Mouse (Mus musculus) hindbrain, embryonic 16.5 days (tissue): ENCODE data around the gene Pinlyp. TPM values are rescaled to one million over a fixed set of nuclear protein-coding genes. Genes with fewer than 3 reads are reported as not detected.
A peak's percentile ranks its signal among the peaks of the same experiment; 100 is the strongest.

Experiments
- ATAC-seq: fragments of 200-750 bp; cut with Nextera tagmentation; 2 replicates; pipeline ENCODE4 v1.8.0; 2017; ENCODE audit warnings: moderate TSS enrichment, moderate library complexity
- H3K27ac ChIP-seq: fragments of 300-500 bp; sonication (generic); 2 replicates; pipeline ENCODE4 v1.5.1; 2014; ENCODE audit warnings: low read depth, mild to moderate bottlenecking, control low read depth, low read length, moderate library complexity
- H3K27me3 ChIP-seq: fragments of 300-500 bp; sonication (generic); replicated peaks from 2 replicates; pipeline ENCODE4 v1.6.1; 2014; ENCODE audit warnings: low read length; ENCODE audit not compliant: control insufficient read depth, insufficient read depth
- H3K36me3 ChIP-seq: fragments of 300-500 bp; sonication (generic); 2 replicates; pipeline ENCODE4 v1.6.1; 2014; ENCODE audit warnings: mild to moderate bottlenecking, low read length, moderate library complexity, mixed read lengths; ENCODE audit not compliant: control insufficient read depth, insufficient read depth
- H3K4me1 ChIP-seq: fragments of 300-500 bp; sonication (generic); 2 replicates; pipeline ENCODE4 v1.6.1; 2014; ENCODE audit warnings: low read depth, low read length; ENCODE audit not compliant: control insufficient read depth, insufficient read depth
- H3K4me2 ChIP-seq: fragments of 300-500 bp; sonication (generic); 2 replicates; pipeline ENCODE4 v1.6.1; 2014; ENCODE audit warnings: mild to moderate bottlenecking, low read length, control low read depth, moderate library complexity
- H3K4me3 ChIP-seq: fragments of 300-500 bp; sonication (generic); 2 replicates; pipeline ENCODE4 v1.5.1; 2014; ENCODE audit warnings: mild to moderate bottlenecking, low read length, control low read depth, moderate library complexity
- H3K9ac ChIP-seq: fragments of 300-500 bp; sonication (generic); 2 replicates; pipeline ENCODE4 v1.6.1; 2014; ENCODE audit warnings: low read depth, mild to moderate bottlenecking, control low read depth, low read length, moderate library complexity
- H3K9me3 ChIP-seq: fragments of 300-500 bp; sonication (generic); 2 replicates; pipeline ENCODE4 v1.6.1; 2014; ENCODE audit warnings: mild to moderate bottlenecking, low read length, moderate library complexity; ENCODE audit not compliant: control insufficient read depth
- WGBS: fragments of 180-500 bp; shearing (Covaris S2); extraction: QIAGEN DNeasy Blood & Tissue Kit; methylation state at CpG from one replicate; pipeline ENCODE4 v1.1.7; 2014; 5-methylcytosine and 5-hydroxymethylcytosine counted together
- polyA plus RNA-seq: library from polyadenylated mRNA; unstranded; fragments of >200 nt; fragmentation: Nextera tagmentation; extraction: Ambion mirVana; gene quantifications from 2 replicates; pipeline ENCODE4 v1.2.1, GENCODE M21; 2015

The Pinlyp gene
- polyA plus RNA-seq, 1 experiment from 2014 or later = not detected

GRCm38 (mm10) chr7:24586828-24587227, 40.9 kb upstream of the Pinlyp start:
- peaks cover 4% of the 10 kb centered on the region; the same call in 1 of the 2 replicates for H3K9me3 ChIP-seq
- peak; percentile 75 for ATAC-seq
- H3K4me3 ChIP-seq = peak overlapping the region; percentile 63
- H3K27ac ChIP-seq = no peak overlapping the region
- no peaks in the 10 kb centered on the region for H3K36me3 ChIP-seq
- H3K27me3 ChIP-seq = peaks cover 8% of the 10 kb centered on the region
- 5% methylated on average over 8 of the region's 8 CpGs for WGBS
- peak overlapping the region; percentile 84 for H3K9ac ChIP-seq
- H3K4me1 ChIP-seq = peaks cover 8% of the 10 kb centered on the region; the same call in 1 of the 2 replicates
- H3K4me2 ChIP-seq = peak overlapping the region; percentile 74

GRCm38 (mm10) chr7:24585995-24586394, 40.1 kb upstream of the Pinlyp start:
- ATAC-seq = no peak
- peaks cover 8% of the 10 kb centered on the region for H3K27me3 ChIP-seq
- H3K4me3 ChIP-seq = no peak overlapping the region
- no peak overlapping the region for H3K27ac ChIP-seq
- no peaks in the 10 kb centered on the region for H3K36me3 ChIP-seq
- peak overlapping the region; percentile 21; the same call in 1 of the 2 replicates for H3K4me2 ChIP-seq
- H3K9ac ChIP-seq = no peak overlapping the region
- H3K9me3 ChIP-seq = peaks cover 4% of the 10 kb centered on the region; the same call in 1 of the 2 replicates
- H3K4me1 ChIP-seq = peaks cover 8% of the 10 kb centered on the region; the same call in 1 of the 2 replicates
- 60% methylated on average over 14 of the region's 16 CpGs for WGBS

GRCm38 (mm10) chr7:24584876-24585275, 39.0 kb upstream of the Pinlyp start:
- peaks cover 4% of the 10 kb centered on the region; the same call in 1 of the 2 replicates for H3K9me3 ChIP-seq
- H3K27me3 ChIP-seq = peaks cover 8% of the 10 kb centered on the region
- H3K36me3 ChIP-seq = no peaks in the 10 kb centered on the region
- WGBS = 85% methylated on average over 6 of the region's 6 CpGs
- no peak overlapping the region for H3K27ac ChIP-seq
- peaks cover 8% of the 10 kb centered on the region; the same call in 1 of the 2 replicates for H3K4me1 ChIP-seq
- H3K4me3 ChIP-seq = no peak overlapping the region
- no peak overlapping the region for H3K9ac ChIP-seq
- no peak overlapping the region for H3K4me2 ChIP-seq
- no peak for ATAC-seq

DNA sequence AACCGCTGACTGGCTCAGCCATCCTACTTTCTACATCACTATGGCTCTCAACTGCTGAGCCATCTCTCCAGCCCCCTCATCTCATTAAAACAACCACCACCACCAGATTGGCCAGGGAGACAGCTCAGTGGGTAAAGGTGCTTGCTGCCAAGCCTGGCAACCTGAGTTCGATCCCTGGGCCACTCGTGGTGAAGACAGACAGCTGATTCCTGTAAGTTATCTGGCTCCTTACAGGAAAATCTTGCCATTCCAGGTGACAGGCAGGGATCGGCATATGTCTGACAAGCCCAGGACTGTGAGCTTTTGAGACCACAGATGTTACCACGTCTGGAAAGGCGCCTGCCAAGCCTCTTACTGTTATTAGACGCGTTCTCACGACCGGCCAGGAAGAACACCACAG, 31.9 kb upstream of the Pinlyp start:
- no peak overlapping the region for H3K4me3 ChIP-seq
- H3K27ac ChIP-seq = no peak overlapping the region
- ATAC-seq = no peak
- no peaks in the 10 kb centered on the region for H3K4me1 ChIP-seq
- no peaks in the 10 kb centered on the region for H3K9me3 ChIP-seq
- no peaks in the 10 kb centered on the region for H3K27me3 ChIP-seq
- no peak overlapping the region for H3K9ac ChIP-seq
- H3K4me2 ChIP-seq = no peak overlapping the region
- 92% methylated on average over 10 of the region's 10 CpGs for WGBS
- peaks cover 4% of the 10 kb centered on the region; the same call in 1 of the 2 replicates for H3K36me3 ChIP-seq

- 63% methylated on average over 12 of the region's 12 CpGs for WGBS
- no peaks in the 10 kb centered on the region for H3K4me1 ChIP-seq
- no peak for ATAC-seq
These were observed 28.4 kb upstream of the Pinlyp start for GRCm38 (mm10) chr7:24574224-24574796.

DNA sequence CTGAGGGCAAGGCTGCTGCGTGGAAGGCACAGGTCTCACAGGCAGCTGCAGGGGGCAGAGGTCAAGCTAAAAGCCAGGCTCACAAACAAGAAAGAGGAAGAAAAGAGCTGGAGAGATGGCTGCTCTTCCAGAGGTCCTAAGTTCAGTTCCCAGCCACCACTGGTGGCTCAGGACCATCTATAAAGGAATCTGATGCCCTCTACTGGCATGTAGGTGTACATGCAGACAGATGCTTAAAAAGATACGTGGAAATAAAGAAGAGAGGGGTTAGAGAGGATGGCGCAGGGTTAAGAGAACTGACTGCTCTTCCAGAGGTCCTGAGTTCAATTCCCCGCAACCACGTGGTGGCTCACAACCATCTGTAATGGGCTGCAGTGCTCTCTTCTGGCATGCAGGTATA, 26.5 kb upstream of the Pinlyp start:
- H3K4me3 ChIP-seq = no peak overlapping the region
- H3K27me3 ChIP-seq = no peaks in the 10 kb centered on the region
- 0 out of 2 replicates have a peak, but pooled peaks have one; percentile 19 for ATAC-seq
- H3K27ac ChIP-seq = no peak overlapping the region
- H3K4me2 ChIP-seq = no peak overlapping the region
- peaks cover 14% of the 10 kb centered on the region for H3K36me3 ChIP-seq
- WGBS = 58% methylated on average over 5 of the region's 5 CpGs
- no peaks in the 10 kb centered on the region for H3K4me1 ChIP-seq
- no peak overlapping the region for H3K9ac ChIP-seq
- no peaks in the 10 kb centered on the region for H3K9me3 ChIP-seq

More at GRCm38 (mm10) chr7:24574224-24574796, 28.4 kb upstream of the Pinlyp start:
- Histone ChIP-seq H3K9me3 (no peaks in the 10 kb centered on the region), H3K36me3 (peaks cover 7% of the 10 kb centered on the region; the same call in 1 of the 2 replicates), H3K4me3 (no peak overlapping the region), H3K27me3 (no peaks in the 10 kb centered on the region), H3K27ac (no peak overlapping the region), H3K9ac (no peak overlapping the region), H3K4me2 (no peak overlapping the region)

- H3K9me3 ChIP-seq = no peaks in the 10 kb centered on the region
- 86% methylated on average over 4 of the region's 4 CpGs for WGBS
- no peaks in the 10 kb centered on the region for H3K27me3 ChIP-seq
- no peak overlapping the region for H3K9ac ChIP-seq
- no peaks in the 10 kb centered on the region for H3K4me1 ChIP-seq
- H3K4me3 ChIP-seq = no peak overlapping the region
- peaks cover 26% of the 10 kb centered on the region for H3K36me3 ChIP-seq
- H3K27ac ChIP-seq = no peak overlapping the region
- ATAC-seq = no peak
- no peak overlapping the region for H3K4me2 ChIP-seq
These were observed 25.2 kb upstream of the Pinlyp start for GRCm38 (mm10) chr7:24571071-24571470.

- no peak overlapping the region for H3K27ac ChIP-seq
- no peaks in the 10 kb centered on the region for H3K9me3 ChIP-seq
- peaks cover 26% of the 10 kb centered on the region for H3K36me3 ChIP-seq
- no peak overlapping the region for H3K4me3 ChIP-seq
- H3K27me3 ChIP-seq = no peaks in the 10 kb centered on the region
- no peak overlapping the region for H3K9ac ChIP-seq
- no peak for ATAC-seq
- no peaks in the 10 kb centered on the region for H3K4me1 ChIP-seq
- WGBS = 98% methylated on average over 4 of the region's 4 CpGs
- no peak overlapping the region for H3K4me2 ChIP-seq
These were observed 22.6 kb upstream of the Pinlyp start for GRCm38 (mm10) chr7:24568512-24568911.

GRCm38 (mm10) chr7:24566206-24566605, 20.3 kb upstream of the Pinlyp start:
- no peak overlapping the region for H3K27ac ChIP-seq
- no peak overlapping the region for H3K4me2 ChIP-seq
- H3K4me3 ChIP-seq = no peak overlapping the region
- H3K27me3 ChIP-seq = no peaks in the 10 kb centered on the region
- H3K9me3 ChIP-seq = no peaks in the 10 kb centered on the region
- WGBS = 95% methylated on average over 9 of the region's 9 CpGs
- ATAC-seq = no peak
- peaks cover 28% of the 10 kb centered on the region for H3K36me3 ChIP-seq
- no peaks in the 10 kb centered on the region for H3K4me1 ChIP-seq
- no peak overlapping the region for H3K9ac ChIP-seq
